8 mouse cellular contexts compared by ENCODE assay signal in the genomic region with DNA sequence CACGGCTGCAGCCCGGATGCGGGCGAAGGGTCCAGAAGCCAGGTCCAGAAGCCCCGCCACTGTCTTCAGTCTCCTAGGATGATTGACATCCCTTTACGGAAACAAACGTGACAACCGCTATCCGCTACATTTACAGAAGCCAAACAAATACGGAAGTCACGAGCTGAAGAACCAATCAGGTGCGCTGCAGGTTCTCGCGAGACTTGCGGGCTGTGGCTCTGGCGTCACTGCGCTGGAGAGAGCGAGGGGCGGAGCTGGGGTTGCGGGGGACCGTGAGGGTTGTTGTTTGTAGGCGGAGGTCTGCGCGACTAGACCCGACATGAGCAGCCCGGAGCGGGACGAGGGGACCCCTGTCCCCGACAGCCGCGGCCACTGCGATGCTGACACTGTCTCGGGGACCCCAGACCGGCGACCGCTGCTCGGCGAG. TPM values are rescaled to one million over a fixed set of nuclear protein-coding genes. Genes with fewer than 3 reads are reported as not detected.
A peak's percentile ranks its signal among the peaks of the same experiment; 100 is the strongest.
DNase-seq lines count a peak whose midpoint lies in the region; ATAC-seq and TF ChIP-seq lines count a peak whose summit lies in the region.

A gene (plus strand): TSS at position 229 of the 427 bp plus-strand sequence.

- H3K4me3 ChIP-seq in embryonic facial prominence, embryonic 14.5 days (ENCODE audit: low read depth, low read length): peak within 1 kb of the TSS; percentile 86
- peak within 1 kb of the TSS; percentile 94 for H3K4me3 ChIP-seq in heart, adult 2 months
- peak within 1 kb of the TSS; percentile 73 for H3K4me3 ChIP-seq in limb, embryonic 13.5 days
- H3K4me3 ChIP-seq in midbrain, embryonic 16.5 days (ENCODE audit: low read depth, low read length): peak within 1 kb of the TSS; percentile 86

- TF ChIP-seq POLR2A in heart, adult 2 months (IDR thresholded peaks at IDR 0.05; ENCODE audit: insufficient read depth, low read depth, low read length): peak; percentile 86

- peaks cover 18% of the 10 kb centered on the region for H3K4me1 ChIP-seq in embryonic facial prominence, embryonic 14.5 days (ENCODE audit: control insufficient read depth, insufficient read depth, low read length)
- peaks cover 3% of the 10 kb centered on the region for H3K4me1 ChIP-seq in heart, adult 2 months (ENCODE audit: control insufficient read depth, insufficient read depth, low read length)
- peaks cover 19% of the 10 kb centered on the region for H3K4me1 ChIP-seq in limb, embryonic 13.5 days
- peaks cover 18% of the 10 kb centered on the region for H3K4me1 ChIP-seq in midbrain, embryonic 16.5 days (ENCODE audit: control insufficient read depth, insufficient read depth, low read length)

- peak; percentile 98 for DNase-seq in 3T3-L1 (ENCODE audit: low read depth, low spot score)
- peak; percentile 91 to 97 for DNase-seq in adrenal gland, postnatal 4 days (ENCODE audit: low spot score in 2 of 2)
- peak; percentile 99 for DNase-seq in embryonic facial prominence, embryonic 14.5 days (ENCODE audit: low spot score)
- DNase-seq in heart, adult 2 months: peak; percentile 97 to 98
- peak; percentile 97 to 98 for DNase-seq in kidney, adult 8-10 months
- peak; percentile 95 to 99 for DNase-seq in spleen, postnatal 10 days (ENCODE audit: low spot score in 2 of 2)

- no peaks in the 10 kb centered on the region for H3K27me3 ChIP-seq in embryonic facial prominence, embryonic 14.5 days (replicated peaks; ENCODE audit: control insufficient read depth, insufficient read depth, low read length)
- H3K27me3 ChIP-seq in heart, adult 2 months (ENCODE audit: control insufficient read depth, insufficient read depth, low read length): no peaks in the 10 kb centered on the region
- H3K27me3 ChIP-seq in limb, embryonic 13.5 days: no peaks in the 10 kb centered on the region
- no peaks in the 10 kb centered on the region for H3K27me3 ChIP-seq in midbrain, embryonic 16.5 days (ENCODE audit: control insufficient read depth, insufficient read depth, low read depth, low read length)

- TF ChIP-seq CTCF in heart, adult 2 months (IDR thresholded peaks at IDR 0.05): no peak

- TF ChIP-seq EP300 in heart, adult 2 months (IDR thresholded peaks at IDR 0.05; ENCODE audit: insufficient read depth, low read depth, low read length): peak; percentile 76

- intact Hi-C loops in heart, adult 2 months (cut with DNase I): loop anchor here (1.0 to 5.0 kb wide), 6 partner anchors 15 to 245 kb away; a partner anchor contains a TSS

- WGBS in embryonic facial prominence, embryonic 14.5 days: 0% methylated on average over 24 of the region's 38 CpGs
- under 1% methylated on average over 38 of the region's 38 CpGs for WGBS in heart, adult 2 months
- under 1% methylated on average over 38 of the region's 38 CpGs for WGBS in limb, embryonic 13.5 days
- under 1% methylated on average over 38 of the region's 38 CpGs for WGBS in midbrain, embryonic 16.5 days

- no peaks in the 10 kb centered on the region for H3K9me3 ChIP-seq in embryonic facial prominence, embryonic 14.5 days (ENCODE audit: control insufficient read depth, low read length)
- no peaks in the 10 kb centered on the region for H3K9me3 ChIP-seq in limb, embryonic 13.5 days
- no peaks in the 10 kb centered on the region for H3K9me3 ChIP-seq in midbrain, embryonic 16.5 days (replicated peaks; ENCODE audit: control insufficient read depth, low read length, poor library complexity, severe bottlenecking)

- H3K9ac ChIP-seq in embryonic facial prominence, embryonic 14.5 days (ENCODE audit: low read depth, low read length): peak within 1 kb of the TSS; percentile 94
- H3K9ac ChIP-seq in heart, adult 2 months (ENCODE audit: low read depth, low read length): peak within 1 kb of the TSS; percentile 98
- H3K9ac ChIP-seq in limb, embryonic 13.5 days: peak within 1 kb of the TSS; percentile 96
- H3K9ac ChIP-seq in midbrain, embryonic 16.5 days (ENCODE audit: low read depth, low read length): peak within 1 kb of the TSS; percentile 97

- H3K4me2 ChIP-seq in embryonic facial prominence, embryonic 14.5 days (ENCODE audit: low read depth, low read length): peak within 1 kb of the TSS; percentile 79
- H3K4me2 ChIP-seq in limb, embryonic 13.5 days (replicated peaks): peak within 1 kb of the TSS; percentile 95
- peak within 1 kb of the TSS; percentile 79 for H3K4me2 ChIP-seq in midbrain, embryonic 16.5 days (ENCODE audit: low read length)

- peak within 1 kb of the TSS; percentile 86 for H3K27ac ChIP-seq in embryonic facial prominence, embryonic 14.5 days (replicated peaks; ENCODE audit: low read depth, low read length)
- H3K27ac ChIP-seq in heart, adult 2 months: peak within 1 kb of the TSS; percentile 96
- peak within 1 kb of the TSS; percentile 80 for H3K27ac ChIP-seq in limb, embryonic 13.5 days
- H3K27ac ChIP-seq in midbrain, embryonic 16.5 days (ENCODE audit: low read length): peak within 1 kb of the TSS; percentile 81

- peaks cover 11% of the 10 kb centered on the region for H3K36me3 ChIP-seq in embryonic facial prominence, embryonic 14.5 days (ENCODE audit: control insufficient read depth, insufficient read depth, low read length)
- peaks cover 12% of the 10 kb centered on the region for H3K36me3 ChIP-seq in heart, adult 2 months (ENCODE audit: control insufficient read depth, insufficient read depth, low read length)
- peaks cover 3% of the 10 kb centered on the region for H3K36me3 ChIP-seq in limb, embryonic 13.5 days
- no peaks in the 10 kb centered on the region for H3K36me3 ChIP-seq in midbrain, embryonic 16.5 days (ENCODE audit: control insufficient read depth, insufficient read depth, low read length)

- peaks cover 4% of the 10 kb centered on the region; the same call in 1 of the 2 replicates for H3K79me2 ChIP-seq in heart, adult 2 months (replicated peaks; ENCODE audit: control insufficient read depth, insufficient read depth, low read length)

- peak; percentile 97 for ATAC-seq in embryonic facial prominence, embryonic 14.5 days (ENCODE audit: low read depth)
- peak; percentile 98 for ATAC-seq in limb, embryonic 13.5 days (ENCODE audit: low FRiP score, low read depth)
- peak; percentile 98 for ATAC-seq in midbrain, embryonic 16.5 days

RNA-seq across cellular contexts. Expression of the gene that starts here (rescaled TPM):
- total RNA-seq in adrenal gland, postnatal 4 days (2021): 10 to 100 TPM; 61.4 to 65.3 TPM
- 43.8 and 45.7 TPM in 2 replicates for polyA plus RNA-seq in embryonic facial prominence, embryonic 14.5 days (2014; fragmentation: Nextera tagmentation; extraction: Ambion mirVana)
- total RNA-seq in heart, adult 2 months (2021): 10 to 100 TPM; 57.0 to 64.4 TPM
- 30.6 and 55.3 TPM in 2 replicates for polyA plus RNA-seq in heart, adult 2 months (2012; rRNA removed)
- polyA plus RNA-seq in limb, embryonic 13.5 days (2015; fragmentation: Nextera tagmentation; extraction: Ambion mirVana): 91.0 and 93.1 TPM in 2 replicates
- polyA plus RNA-seq in midbrain, embryonic 16.5 days (2015; fragmentation: Nextera tagmentation; extraction: Ambion mirVana): 128 and 149 TPM in 2 replicates

Comparison
In these comparisons a context has a peak if more than half of its experiments do, and no peak if none do; other contexts are left out.
1. Peak in every context shown above with its lines: DNase-seq, ATAC-seq, H3K4me3 ChIP-seq and H3K27ac ChIP-seq.